ENCODE assay signal across 27 mouse cellular contexts in genomic region chr13:45935798-45936197, GRCm38 (mm10). TPM values are rescaled to one million over a fixed set of nuclear protein-coding genes. Genes with fewer than 3 reads are reported as not detected.
DNase-seq lines count a peak whose midpoint lies in the region; ATAC-seq and TF ChIP-seq lines count a peak whose summit lies in the region.
"Had no signal": no experiment of that assay in that cellular context is flagged by ENCODE, and none has a peak within 500 bp of the region (broad histone marks: within the 10 kb centered on the region; RNA-seq: fewer than 3 reads in every experiment).

No protein-coding gene starts in this region.

- no peaks in the 10 kb centered on the region for H3K9me3 ChIP-seq in forebrain, embryonic 15.5 days
- H3K9me3 ChIP-seq: embryonic facial prominence, embryonic 15.5 days; hindbrain, embryonic 15.5 days; limb, embryonic 10.5 days; stomach, embryonic 15.5 days had no signal

- intact Hi-C loops in heart, adult 2 months (cut with DNase I) = no loop called here
- intact Hi-C loops in heart, postnatal 36 days (cut with DNase I) = no loop called here

- no peak overlapping the region for H3K27ac ChIP-seq in heart, adult 2 months
- H3K27ac ChIP-seq in forebrain, embryonic 15.5 days (replicated peaks) = no peak overlapping the region
- H3K27ac ChIP-seq: embryonic facial prominence, embryonic 15.5 days; hindbrain, embryonic 15.5 days; limb, embryonic 10.5 days; stomach, embryonic 15.5 days had no signal

- TF ChIP-seq CTCF in heart, adult 2 months (IDR thresholded peaks at IDR 0.05) = 0 out of 2 replicates have a peak, but pooled peaks have one; percentile 14

- no peak overlapping the region for H3K4me3 ChIP-seq in heart, adult 2 months
- no peak overlapping the region for H3K4me3 ChIP-seq in forebrain, embryonic 15.5 days
- H3K4me3 ChIP-seq: embryonic facial prominence, embryonic 15.5 days; hindbrain, embryonic 15.5 days; limb, embryonic 10.5 days; stomach, embryonic 15.5 days had no signal

- no peak overlapping the region for H3K9ac ChIP-seq in heart, adult 2 months (ENCODE audit: low read depth, low read length)
- no peak overlapping the region for H3K9ac ChIP-seq in forebrain, embryonic 15.5 days (replicated peaks)
- H3K9ac ChIP-seq: embryonic facial prominence, embryonic 15.5 days; hindbrain, embryonic 15.5 days; lung, embryonic 14.5 days; stomach, embryonic 15.5 days had no signal

- no peak for TF ChIP-seq POLR2A in heart, adult 2 months (IDR thresholded peaks at IDR 0.05; ENCODE audit: insufficient read depth, low read depth, low read length)

- WGBS in heart, adult 2 months = 71% methylated on average over 7 of the region's 7 CpGs
- WGBS in forebrain, embryonic 15.5 days = 76% methylated on average over 7 of the region's 7 CpGs

- peaks cover 2% of the 10 kb centered on the region; the same call in 1 of the 2 replicates for H3K79me2 ChIP-seq in heart, adult 2 months (replicated peaks; ENCODE audit: control insufficient read depth, insufficient read depth, low read length)

- peaks cover 20% of the 10 kb centered on the region for H3K36me3 ChIP-seq in heart, adult 2 months (ENCODE audit: control insufficient read depth, insufficient read depth, low read length)
- no peaks in the 10 kb centered on the region for H3K36me3 ChIP-seq in forebrain, embryonic 15.5 days
- H3K36me3 ChIP-seq: embryonic facial prominence, embryonic 15.5 days; hindbrain, embryonic 15.5 days; limb, embryonic 10.5 days; stomach, embryonic 15.5 days had no signal

- peaks cover 4% of the 10 kb centered on the region for H3K4me1 ChIP-seq in heart, adult 2 months (ENCODE audit: control insufficient read depth, insufficient read depth, low read length)
- peaks cover 13% of the 10 kb centered on the region for H3K4me1 ChIP-seq in forebrain, embryonic 15.5 days

- H3K27me3 ChIP-seq in heart, adult 2 months (ENCODE audit: control insufficient read depth, insufficient read depth, low read length) = no peaks in the 10 kb centered on the region
- no peaks in the 10 kb centered on the region for H3K27me3 ChIP-seq in forebrain, embryonic 15.5 days
- H3K27me3 ChIP-seq: embryonic facial prominence, embryonic 15.5 days; hindbrain, embryonic 15.5 days; stomach, embryonic 15.5 days had no signal

- DNase-seq in heart, adult 2 months = no peak
- no peak for DNase-seq in heart, postnatal 36 days
- DNase-seq in thymus, postnatal 0 days (ENCODE audit: low spot score) = peak; percentile 26
- DNase-seq in thymus, postnatal 4 days = no peak
- no peak for DNase-seq in cerebellum, postnatal 4 days (ENCODE audit: low spot score in 2 of 2)
- DNase-seq in adrenal gland, postnatal 25 days = no peak
- DNase-seq: adrenal gland, postnatal 36 days; cerebellum, adult 11-12 months; cerebellum, postnatal 14 days; embryo, embryonic 11 days; gastrocnemius, postnatal 10 days; heart, adult 18-20 months; heart, postnatal 4 days; kidney, adult 9 months; layer of hippocampus, postnatal 36 days; lung, embryonic 14.5 days; lung, postnatal 36 days; right cerebral cortex, postnatal 14 days; thymus, postnatal 25 days had no signal

- no peak overlapping the region for H3K4me2 ChIP-seq in forebrain, embryonic 15.5 days (replicated peaks)
- H3K4me2 ChIP-seq: embryonic facial prominence, embryonic 15.5 days; hindbrain, embryonic 15.5 days; liver, embryonic 11.5 days; lung, embryonic 14.5 days; stomach, embryonic 15.5 days had no signal

- peak; percentile 92 for ATAC-seq in inflammation-experienced regulatory T-cells, adult 6 months
- no peak for ATAC-seq in forebrain, embryonic 15.5 days (replicated peaks)
- ATAC-seq: midbrain, embryonic 16.5 days had no signal

- no peak for TF ChIP-seq EP300 in heart, adult 2 months (IDR thresholded peaks at IDR 0.05; ENCODE audit: insufficient read depth, low read depth, low read length)

RNA-seq across cellular contexts. Expression of gene Atxn1, which starts 29.0 kb away (rescaled TPM):
- total RNA-seq in heart, adult 2 months (2021) = 10 to 100 TPM; 27.3 to 30.1 TPM
- polyA plus RNA-seq in heart, adult 2 months (2012; rRNA removed) = 7.5 and 11.7 TPM in 2 replicates
- total RNA-seq in heart, postnatal 36 days (2021) = 10 to 100 TPM; 33.0 to 35.0 TPM
- 3.8 and 6.3 TPM in 2 replicates for polyA plus RNA-seq in thymus, postnatal 0 days (2015; fragmentation: Nextera tagmentation; extraction: Ambion mirVana)
- polyA plus RNA-seq in inflammation-experienced regulatory T-cells, adult 6 months (2017; shearing (Covaris generic)) = 10 to 100 TPM; 35.9 to 51.1 (median 39.1) TPM
- total RNA-seq in adrenal gland, postnatal 25 days (2021) = 40.1 and 63.2 TPM in 2 replicates
- 11.6 and 12.8 TPM in 2 replicates for polyA plus RNA-seq in forebrain, embryonic 15.5 days (2015; fragmentation: Nextera tagmentation; extraction: Ambion mirVana)
